Mouse (Mus musculus) 3T3-L1 (cell line): Measurements from ENCODE around the gene Lnpep.

Experiments
- DNase-seq: peaks from one replicate; pipeline ENCODE4 v3.0.0-alpha.2; 2015; ENCODE audit warnings: low read depth, low spot score

Lnpep gene

GRCm38 (mm10) chr17:17609523-17609922 lies 15.3 kb downstream of the Lnpep start:
- peak; percentile 55 for DNase-seq

- DNase-seq, result no peak
Observed at GRCm38 (mm10) chr17:17608416-17608988, 16.3 kb downstream of the Lnpep start.

- no peak for DNase-seq
Observed at GRCm38 (mm10) chr17:17604554-17604953, 20.3 kb downstream of the Lnpep start.

- DNase-seq, result no peak
Observed at GRCm38 (mm10) chr17:17603609-17604008, 21.2 kb downstream of the Lnpep start.

GRCm38 (mm10) chr17:17602786-17603185 lies 22.1 kb downstream of the Lnpep start:
- DNase-seq, result peak; percentile 26

- DNase-seq, result peak; percentile 67
Observed at GRCm38 (mm10) chr17:17602330-17602729, 22.5 kb downstream of the Lnpep start.

- DNase-seq, result peak; percentile 99
Observed at GRCm38 (mm10) chr17:17600804-17601252, 24.0 kb downstream of the Lnpep start.

- peak; percentile 36 for DNase-seq
Observed at GRCm38 (mm10) chr17:17600001-17600400, 24.8 kb downstream of the Lnpep start.

GRCm38 (mm10) chr17:17598355-17598754 lies 26.5 kb downstream of the Lnpep start:
- DNase-seq, result no peak

GRCm38 (mm10) chr17:17592926-17593325 lies 31.9 kb downstream of the Lnpep start:
- peak; percentile 85 for DNase-seq

GRCm38 (mm10) chr17:17587333-17588047 lies 37.4 kb downstream of the Lnpep start:
- DNase-seq, result no peak

GRCm38 (mm10) chr17:17585115-17585514 lies 39.7 kb downstream of the Lnpep start:
- DNase-seq, result no peak

- DNase-seq, result no peak
Observed at GRCm38 (mm10) chr17:17583896-17584295, 41.0 kb downstream of the Lnpep start.

GRCm38 (mm10) chr17:17581234-17581633 lies 43.6 kb downstream of the Lnpep start:
- no peak for DNase-seq

GRCm38 (mm10) chr17:17576399-17576798 lies 48.5 kb downstream of the Lnpep start:
- DNase-seq, result no peak

- DNase-seq, result peak; percentile 79
Observed at GRCm38 (mm10) chr17:17567071-17567470, 57.8 kb downstream of the Lnpep start.

GRCm38 (mm10) chr17:17548958-17549357 lies 75.9 kb downstream of the Lnpep start:
- DNase-seq, result no peak

- no peak for DNase-seq
Observed at GRCm38 (mm10) chr17:17531338-17531737, 93.5 kb downstream of the Lnpep start.

- no peak for DNase-seq
Observed at GRCm38 (mm10) chr17:17516384-17517016, 108.3 kb downstream of the Lnpep start.

- DNase-seq, result no peak
Observed at GRCm38 (mm10) chr17:17506677-17507076, 118.2 kb downstream of the Lnpep start.

- DNase-seq, result no peak
Observed at GRCm38 (mm10) chr17:17499278-17499677, 125.6 kb downstream of the Lnpep start.

GRCm38 (mm10) chr17:17498848-17499247 lies 126.0 kb downstream of the Lnpep start:
- DNase-seq, result peak; percentile 22

- DNase-seq, result no peak
Observed at GRCm38 (mm10) chr17:17496730-17497129, 128.1 kb downstream of the Lnpep start.
